Mouse (Mus musculus) liver, postnatal 0 days (tissue): ENCODE measurements around the gene Ubxn7. TPM values are rescaled to one million over a fixed set of nuclear protein-coding genes. Genes with fewer than 3 reads are reported as not detected.

ENCODE experiments used
- ATAC-seq: fragments of 200-750 bp; cut with Nextera tagmentation; 2 replicates; pipeline ENCODE4 v1.8.0; 2017; ENCODE audit warnings: mild to moderate bottlenecking, moderate library complexity
- DNase-seq: peaks from one replicate; pipeline ENCODE4 v3.0.0-alpha.2; 2016
- H3K27ac ChIP-seq: fragments of 300-500 bp; sonication (generic); 2 replicates; pipeline ENCODE4 v1.5.1; 2014; ENCODE audit warnings: antibody characterized with exemption, moderate library complexity, mild to moderate bottlenecking, low read depth
- H3K27me3 ChIP-seq: fragments of 300-500 bp; sonication (generic); 2 replicates; pipeline ENCODE4 v1.6.1; 2014; ENCODE audit warnings: low read length, control low read depth, mixed read lengths; ENCODE audit not compliant: insufficient read depth
- H3K36me3 ChIP-seq: fragments of 300-500 bp; sonication (generic); replicated peaks from 2 replicates; pipeline ENCODE4 v1.6.1; 2014; ENCODE audit warnings: mild to moderate bottlenecking, control low read depth, low read length, moderate library complexity, mixed read lengths; ENCODE audit not compliant: insufficient read depth
- H3K4me1 ChIP-seq: fragments of 300-500 bp; sonication (generic); 2 replicates; pipeline ENCODE4 v1.6.1; 2014; ENCODE audit warnings: antibody characterized with exemption, mild to moderate bottlenecking, control low read depth; ENCODE audit not compliant: insufficient read depth
- H3K4me2 ChIP-seq: fragments of 300-500 bp; sonication (generic); 2 replicates; pipeline ENCODE4 v1.6.1; 2014; ENCODE audit warnings: low read depth, mild to moderate bottlenecking, low read length, moderate library complexity, mixed read lengths
- H3K4me3 ChIP-seq: fragments of 300-500 bp; sonication (generic); 2 replicates; pipeline ENCODE4 v1.5.1; 2014; ENCODE audit warnings: low read depth, low read length
- H3K9ac ChIP-seq: fragments of 300-500 bp; sonication (generic); replicated peaks from 2 replicates; pipeline ENCODE4 v1.6.1; 2014; ENCODE audit warnings: mild to moderate bottlenecking, moderate library complexity
- H3K9me3 ChIP-seq: fragments of 300-500 bp; sonication (generic); 2 replicates; pipeline ENCODE4 v1.6.1; 2016; ENCODE audit warnings: mild to moderate bottlenecking, control low read depth, low read length, mixed read lengths
- CTCF ChIP-seq: sonication (generic); IDR thresholded peaks from 2 replicates; pipeline ENCODE4 v1.5.1; 2016; ENCODE audit warnings: antibody characterized with exemption, low read depth
- EP300 ChIP-seq: IDR thresholded peaks from 2 replicates; pipeline ENCODE4 v1.6.1; 2016; ENCODE audit warnings: antibody characterized with exemption, low read depth, mild to moderate bottlenecking
- WGBS: fragments of 180-500 bp; shearing (Covaris S2); extraction: QIAGEN DNeasy Blood & Tissue Kit; methylation state at CpG from one replicate; pipeline ENCODE4 v1.1.7; 2014; ENCODE audit not compliant: insufficient replicate concordance; 5-methylcytosine and 5-hydroxymethylcytosine counted together
- polyA plus RNA-seq: library from polyadenylated mRNA; unstranded; fragments of >200 nt; fragmentation: Nextera tagmentation; extraction: Ambion mirVana; gene quantifications from 2 replicates; pipeline ENCODE4 v1.2.1, GENCODE M21; 2015

Ubxn7 gene
- polyA plus RNA-seq, 1 experiment from 2014 or later = 4.7 TPM

- Histone ChIP-seq H3K36me3 (no peaks in the 10 kb centered on the region), H3K9ac (no peak overlapping the region), H3K4me1 (no peaks in the 10 kb centered on the region), H3K9me3 (no peaks in the 10 kb centered on the region), H3K4me3 (no peak overlapping the region), H3K27me3 (no peaks in the 10 kb centered on the region), H3K27ac (no peak overlapping the region), H3K4me2 (no peak overlapping the region)
- WGBS = 51% methylated on average over 5 of the region's 5 CpGs
- DNase-seq (no peak), ATAC-seq (no peak)
- no peak for TF ChIP-seq EP300
- no peak for TF ChIP-seq CTCF
These were observed 19.7 kb upstream of the Ubxn7 start for GRCm38 (mm10) chr16:32312386-32312785.

- H3K9me3 ChIP-seq = no peaks in the 10 kb centered on the region
- no peak for DNase-seq
These were observed 19.2 kb upstream of the Ubxn7 start for GRCm38 (mm10) chr16:32312859-32313258.

GRCm38 (mm10) chr16:32316601-32317000, 15.5 kb upstream of the Ubxn7 start:
- H3K27me3 ChIP-seq = no peaks in the 10 kb centered on the region
- H3K9ac ChIP-seq = no peak overlapping the region
- 85% methylated on average over 2 of the region's 2 CpGs for WGBS
- TF ChIP-seq EP300 = no peak
- no peak for TF ChIP-seq CTCF
- no peaks in the 10 kb centered on the region for H3K36me3 ChIP-seq
- no peaks in the 10 kb centered on the region for H3K9me3 ChIP-seq
- no peaks in the 10 kb centered on the region for H3K4me1 ChIP-seq
- H3K4me3 ChIP-seq = no peak overlapping the region
- no peak for DNase-seq
- H3K4me2 ChIP-seq = no peak overlapping the region
- no peak for ATAC-seq
- no peak overlapping the region for H3K27ac ChIP-seq

More at GRCm38 (mm10) chr16:32312859-32313258, 19.2 kb upstream of the Ubxn7 start:
- TF ChIP-seq CTCF (no peak), EP300 (no peak)
- ATAC-seq = no peak
- no peaks in the 10 kb centered on the region for H3K27me3 ChIP-seq
- no peak overlapping the region for H3K27ac ChIP-seq
- H3K4me2 ChIP-seq = no peak overlapping the region
- no peak overlapping the region for H3K9ac ChIP-seq
- H3K4me1 ChIP-seq = no peaks in the 10 kb centered on the region
- no peaks in the 10 kb centered on the region for H3K36me3 ChIP-seq
- no peak overlapping the region for H3K4me3 ChIP-seq
- 72% methylated on average over 4 of the region's 4 CpGs for WGBS

- no peak for TF ChIP-seq CTCF
- no peak for TF ChIP-seq EP300
- Histone ChIP-seq H3K4me2 (no peak overlapping the region), H3K9ac (no peak overlapping the region), H3K27me3 (no peaks in the 10 kb centered on the region), H3K27ac (no peak overlapping the region), H3K4me1 (0 out of 2 replicates have a peak, but pooled peaks cover 4% of the 10 kb centered on the region), H3K9me3 (no peaks in the 10 kb centered on the region), H3K36me3 (no peaks in the 10 kb centered on the region), H3K4me3 (no peak overlapping the region)
- DNase-seq (no peak), ATAC-seq (no peak)
- WGBS = 32% methylated on average over 7 of the region's 7 CpGs
These were observed 8.1 kb upstream of the Ubxn7 start for GRCm38 (mm10) chr16:32323953-32324352.

GRCm38 (mm10) chr16:32330876-32331670, 984 bp upstream of the Ubxn7 start:
- DNase-seq (no peak), ATAC-seq (no peak)
- WGBS = 56% methylated on average over 9 of the region's 9 CpGs
- Histone ChIP-seq H3K27ac (peak overlapping the region; percentile 99; the same call in 1 of the 2 replicates), H3K4me1 (peaks cover 8% of the 10 kb centered on the region), H3K27me3 (no peaks in the 10 kb centered on the region), H3K4me3 (peak overlapping the region; percentile 99), H3K9me3 (no peaks in the 10 kb centered on the region), H3K36me3 (no peaks in the 10 kb centered on the region), H3K9ac (0 out of 2 replicates have a peak overlapping the region, but pooled peaks have one; percentile 27), H3K4me2 (peak overlapping the region; percentile 80)
- TF ChIP-seq EP300 (no peak), CTCF (no peak)

GRCm38 (mm10) chr16:32332556-32333511, 777 bp downstream of the Ubxn7 start:
- H3K4me1 ChIP-seq = peaks cover 16% of the 10 kb centered on the region
- H3K9me3 ChIP-seq = no peaks in the 10 kb centered on the region
- WGBS = 1% methylated on average over 37 of the region's 54 CpGs
- ATAC-seq (peak; percentile 67), DNase-seq (peak; percentile 36)
- H3K36me3 ChIP-seq = no peaks in the 10 kb centered on the region
- peak overlapping the region; percentile 80 for H3K4me2 ChIP-seq
- H3K4me3 ChIP-seq = peak overlapping the region; percentile 99
- H3K27ac ChIP-seq = peak overlapping the region; percentile 99
- H3K27me3 ChIP-seq = no peaks in the 10 kb centered on the region
- TF ChIP-seq EP300 = no peak
- TF ChIP-seq CTCF = no peak
- peak overlapping the region; percentile 99 for H3K9ac ChIP-seq
